Mouse (Mus musculus): ENCODE measurements around the gene Wdr92. TPM values are rescaled to one million over a fixed set of nuclear protein-coding genes. Genes with fewer than 3 reads are reported as not detected.

Wdr92 gene
- polyA plus RNA-seq, 1 experiment from 2014 or later, result 22.4 TPM

DNA sequence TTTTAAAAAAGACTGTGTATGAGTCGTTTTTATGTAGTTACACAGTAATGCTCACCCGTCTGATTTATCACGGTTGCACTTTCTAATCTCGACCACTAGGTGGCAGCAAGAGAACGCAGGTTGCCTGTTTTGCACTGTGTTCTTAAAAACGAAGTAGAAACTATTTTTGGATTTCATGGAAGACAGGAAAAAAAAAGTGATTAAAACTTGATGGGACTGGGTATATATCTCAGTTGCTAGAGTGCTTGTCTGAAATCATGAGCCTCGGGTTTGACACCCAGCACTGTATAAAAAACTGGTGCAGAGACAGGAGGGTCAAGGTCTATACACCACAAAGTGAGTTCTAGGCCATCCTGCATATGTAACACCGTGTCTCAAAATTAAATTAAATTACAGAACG, 98.1 kb downstream of the Wdr92 start:
- Histone ChIP-seq H3K9ac (no peak overlapping the region), H3K4me1 (replicated peaks) (no peaks in the 10 kb centered on the region), H3K4me3 (no peak overlapping the region), H3K4me2 (no peak overlapping the region), H3K27me3 (no peaks in the 10 kb centered on the region), H3K27ac (no peak overlapping the region), H3K9me3 (no peaks in the 10 kb centered on the region), H3K36me3 (no peaks in the 10 kb centered on the region)
- ATAC-seq (ENCODE audit: low FRiP score), result peak; percentile 87
- 16% methylated on average over 9 of the region's 9 CpGs for whole genome bisulfite sequencing

Other genes with a start within 250 kb of the Wdr92 start
- 0.61 and 0.66 TPM in 2 replicates for gene Fbxo48, start 230.7 kb upstream of the Wdr92 start, polyA plus RNA-seq (2015; fragmentation: Nextera tagmentation; extraction: Ambion mirVana)
- 99.1 and 99.3 TPM in 2 replicates for gene Cnrip1, start 130.5 kb upstream of the Wdr92 start, polyA plus RNA-seq (2015; fragmentation: Nextera tagmentation; extraction: Ambion mirVana)
- gene Plek, start 129.7 kb upstream of the Wdr92 start, polyA plus RNA-seq (2015; fragmentation: Nextera tagmentation; extraction: Ambion mirVana), result 4.0 and 4.6 TPM in 2 replicates
- gene Ppp3r1, start 22.8 kb upstream of the Wdr92 start, polyA plus RNA-seq (2015; fragmentation: Nextera tagmentation; extraction: Ambion mirVana), result 178 and 180 TPM in 2 replicates
- 50.3 and 51.0 TPM in 2 replicates for gene Pno1, start 29.5 kb downstream of the Wdr92 start, polyA plus RNA-seq (2015; fragmentation: Nextera tagmentation; extraction: Ambion mirVana)
- 129 and 131 TPM in 2 replicates for gene C1d, start 75.5 kb downstream of the Wdr92 start, polyA plus RNA-seq (2015; fragmentation: Nextera tagmentation; extraction: Ambion mirVana)

Data from hindbrain, embryonic 13.5 days (tissue).